Mouse (Mus musculus): ENCODE results near the gene Tceal7.
"Not testable (repeated sequence)": the region's sequence is repeated elsewhere in the genome, so short reads cannot be mapped to it uniquely, and the experiment has no call there.

Gene Tceal7

DNA sequence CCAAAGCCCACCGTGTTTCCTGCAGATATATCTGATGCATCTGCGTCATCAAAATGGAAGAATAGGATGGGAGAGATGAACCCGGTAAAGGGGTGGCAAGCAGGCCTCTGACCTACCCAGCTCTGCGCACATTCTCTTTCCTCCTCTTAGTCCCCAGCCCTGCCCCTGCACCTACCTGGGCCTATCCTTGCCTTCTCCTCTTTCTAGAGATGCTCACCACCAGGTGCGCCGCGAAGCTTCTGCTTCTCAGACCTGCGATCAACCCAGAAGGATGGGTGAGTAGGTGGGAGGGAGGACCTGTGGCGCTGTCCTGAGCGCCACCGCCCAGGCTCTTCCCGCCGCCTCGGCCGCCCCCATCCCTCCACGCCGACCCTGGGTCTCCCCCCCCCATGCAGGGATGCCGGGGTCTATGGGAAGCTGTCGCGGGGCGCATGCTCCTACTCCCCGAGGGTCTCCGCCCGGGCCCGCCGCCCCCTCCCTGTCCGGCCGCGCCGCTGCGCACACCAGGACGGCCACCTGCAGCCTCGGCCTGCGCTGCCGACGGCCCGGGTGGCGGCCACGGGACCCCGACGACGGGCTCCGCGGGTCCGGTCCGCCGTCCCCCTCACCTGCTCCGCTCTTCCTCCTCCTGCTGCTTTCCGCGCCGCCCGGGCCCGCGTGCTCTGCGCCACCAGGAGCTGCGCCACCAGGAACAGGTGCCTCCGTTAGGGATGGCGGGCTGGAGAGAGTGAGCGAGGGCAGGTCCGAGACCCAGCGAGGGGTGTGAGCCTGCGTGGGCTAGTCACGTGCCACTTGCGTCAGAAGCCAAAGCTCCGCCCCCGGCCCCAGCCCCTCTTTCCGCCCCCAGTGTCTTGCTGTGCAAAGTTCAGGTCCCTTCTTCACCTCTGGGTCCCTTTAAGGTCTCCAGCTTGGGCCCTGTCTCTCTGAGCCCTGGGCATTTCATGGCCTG, at the start of gene Tceal7, which contains the start of gene Bex1:
Gene Tceal7 (plus strand): TSS at position 51 of the 949 bp plus-strand sequence.
Gene Bex1 (minus strand): TSS at position 785 of the 949 bp plus-strand sequence.
- DNase-seq (ENCODE audit: low read depth): not testable (repeated sequence)

GRCm38 (mm10) chrX:136170625-136171024, 44.0 kb upstream of the Tceal7 start:
- DNase-seq (ENCODE audit: low read depth): no peak

DNA sequence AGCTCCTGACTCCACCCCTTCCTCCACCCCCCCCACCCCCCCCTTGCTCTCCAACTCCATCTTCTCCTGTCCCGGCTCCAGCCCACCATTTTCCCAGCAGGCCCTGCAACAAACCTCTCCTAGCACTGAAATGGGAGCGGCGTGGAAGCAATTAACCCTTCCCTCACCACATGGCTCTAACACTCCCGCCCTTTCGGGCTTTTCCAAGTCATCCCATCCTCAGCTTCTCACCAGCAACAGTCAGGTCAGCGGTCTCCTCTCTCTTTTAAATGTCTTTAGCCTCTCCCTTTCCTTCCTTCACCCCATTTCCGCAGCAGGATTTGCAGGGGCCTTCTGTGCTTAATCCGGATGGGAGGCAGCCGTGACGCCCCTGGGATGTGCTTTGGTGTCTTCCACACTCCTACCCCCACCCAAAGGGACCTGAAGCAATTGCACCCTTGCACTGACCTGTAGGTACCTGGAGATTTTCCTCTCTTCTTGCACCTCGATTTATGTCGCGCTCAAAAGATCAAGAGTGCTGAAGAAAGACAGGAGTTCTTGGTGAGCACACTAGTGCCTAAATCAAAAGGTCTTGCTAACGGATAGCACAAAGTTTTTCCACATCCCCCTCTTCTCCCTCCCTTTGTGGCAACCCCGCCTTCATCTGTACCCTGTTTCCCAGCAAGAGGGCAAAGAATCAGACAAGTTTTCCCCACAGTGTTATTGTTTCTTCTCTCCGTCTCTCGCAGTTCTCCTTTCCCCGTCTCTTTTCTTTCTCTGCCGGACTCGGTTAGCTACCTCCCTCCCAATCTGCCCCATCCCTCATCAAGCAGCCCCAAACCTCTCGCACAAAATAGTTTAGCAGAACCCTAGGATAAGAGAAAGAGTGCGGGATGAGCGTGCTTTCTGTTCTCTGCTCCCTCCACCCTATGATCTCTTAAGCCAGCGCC, 43.1 kb upstream of the Tceal7 start:
- peak; percentile 30 for DNase-seq (ENCODE audit: low read depth)

GRCm38 (mm10) chrX:136172118-136172551, 42.4 kb upstream of the Tceal7 start, which contains the start of gene Tceal8:
Gene Tceal8 (minus strand): TSS chrX:136172342.
- peak; percentile 74 for DNase-seq (ENCODE audit: low read depth)

DNA sequence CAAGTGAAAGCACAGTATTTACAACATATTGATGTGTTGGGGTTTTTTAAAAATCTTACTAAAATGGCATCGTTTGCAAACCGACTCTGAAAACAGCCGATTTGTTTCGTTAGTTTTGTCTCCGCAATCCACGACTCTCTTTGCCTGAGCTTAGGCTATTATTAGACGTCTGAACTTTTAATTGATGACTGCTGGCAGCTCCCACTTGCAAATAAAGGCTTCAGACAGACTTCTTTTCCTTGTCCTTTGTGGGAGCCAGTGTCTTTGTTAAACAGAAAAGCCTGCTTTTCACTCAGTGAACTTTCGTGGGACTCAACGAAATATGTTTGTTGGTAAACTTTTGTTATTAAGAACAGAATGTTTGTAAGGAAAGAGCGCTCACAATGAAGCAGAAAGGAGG, 41.8 kb upstream of the Tceal7 start:
- no peak for DNase-seq (ENCODE audit: low read depth)

GRCm38 (mm10) chrX:136180897-136181553, 33.6 kb upstream of the Tceal7 start:
- DNase-seq (ENCODE audit: low read depth): no peak

- DNase-seq (ENCODE audit: low read depth): no peak
These were observed 31.5 kb upstream of the Tceal7 start for GRCm38 (mm10) chrX:136183107-136183506.

- no peak for DNase-seq (ENCODE audit: low read depth)
These were observed 19.2 kb upstream of the Tceal7 start for GRCm38 (mm10) chrX:136195193-136195944.

DNA sequence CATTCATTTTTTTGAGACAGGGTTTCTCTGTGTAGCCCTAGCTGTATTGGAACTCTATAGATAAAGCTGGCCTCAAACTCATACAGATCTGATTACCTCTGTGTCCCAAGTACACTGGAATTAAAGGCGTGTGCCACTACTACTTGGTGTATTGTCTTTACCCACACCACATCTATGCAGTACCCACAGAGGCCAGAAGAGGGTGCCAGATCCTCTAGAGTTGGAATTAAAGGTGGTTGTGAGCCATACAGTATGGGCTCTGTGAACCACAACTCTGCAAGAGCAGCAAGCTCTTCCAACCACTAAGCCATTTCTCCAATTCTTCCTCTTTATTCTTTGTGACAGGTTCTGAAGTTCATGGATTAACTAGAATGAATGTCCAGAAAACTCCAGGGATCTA, 17.7 kb upstream of the Tceal7 start:
- DNase-seq (ENCODE audit: low read depth): no peak

DNA sequence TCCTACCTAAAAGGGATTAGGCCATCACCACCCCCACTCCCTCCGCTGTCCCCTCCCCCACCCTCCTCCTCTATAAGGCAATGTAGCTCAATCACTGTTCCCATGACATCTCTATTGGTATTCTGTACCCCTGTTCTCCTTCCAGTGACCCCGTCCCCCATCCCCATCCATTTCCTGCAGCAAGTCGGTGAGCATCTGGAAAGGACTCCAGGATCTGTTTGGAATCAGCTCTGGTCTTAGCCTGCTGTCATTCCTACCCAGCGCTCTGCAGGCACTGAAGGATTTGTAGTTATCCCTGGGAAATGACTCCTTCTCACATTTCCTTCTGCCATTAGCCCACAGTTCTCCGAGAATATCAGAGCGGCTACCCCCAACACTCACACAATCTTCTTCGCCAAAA, 11.3 kb upstream of the Tceal7 start:
- no peak for DNase-seq (ENCODE audit: low read depth)

GRCm38 (mm10) chrX:136203664-136204066, 10.9 kb upstream of the Tceal7 start, which contains the start of gene Tceal5:
Gene Tceal5 (minus strand): TSS chrX:136203876.
- DNase-seq (ENCODE audit: low read depth): no peak

- no peak for DNase-seq (ENCODE audit: low read depth)
These were observed 10.2 kb upstream of the Tceal7 start for GRCm38 (mm10) chrX:136204406-136204805.

- no peak for DNase-seq (ENCODE audit: low read depth)
These were observed 1.2 kb upstream of the Tceal7 start for GRCm38 (mm10) chrX:136213396-136213795.

DNA sequence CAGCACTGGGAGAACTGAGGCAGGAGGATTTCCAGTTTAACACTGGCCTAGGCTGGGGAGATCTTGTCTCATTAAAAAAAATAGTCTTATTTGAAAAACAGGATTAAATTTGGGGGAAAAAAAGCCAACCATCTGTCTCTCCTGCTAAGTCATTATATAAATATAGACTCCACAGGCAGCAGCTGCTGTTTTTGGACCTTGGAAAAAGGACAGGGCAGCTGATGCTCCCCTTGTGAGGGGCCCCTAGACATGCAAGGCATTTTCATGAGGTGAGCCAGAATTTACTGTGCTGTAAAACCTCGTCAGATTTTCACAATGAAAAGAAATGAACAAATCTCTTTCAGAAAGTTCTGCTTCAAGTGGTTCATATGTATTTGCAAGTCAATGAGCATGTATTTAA, 1.7 kb downstream of the Tceal7 start:
- DNase-seq (ENCODE audit: low read depth): no peak

GRCm38 (mm10) chrX:136223714-136224113, 9.1 kb downstream of the Tceal7 start:
- DNase-seq (ENCODE audit: low read depth): no peak

- no peak for DNase-seq (ENCODE audit: low read depth)
These were observed 13.2 kb downstream of the Tceal7 start for GRCm38 (mm10) chrX:136227768-136228167.

GRCm38 (mm10) chrX:136238118-136238517, 23.5 kb downstream of the Tceal7 start:
- DNase-seq (ENCODE audit: low read depth): peak; percentile 7

DNA sequence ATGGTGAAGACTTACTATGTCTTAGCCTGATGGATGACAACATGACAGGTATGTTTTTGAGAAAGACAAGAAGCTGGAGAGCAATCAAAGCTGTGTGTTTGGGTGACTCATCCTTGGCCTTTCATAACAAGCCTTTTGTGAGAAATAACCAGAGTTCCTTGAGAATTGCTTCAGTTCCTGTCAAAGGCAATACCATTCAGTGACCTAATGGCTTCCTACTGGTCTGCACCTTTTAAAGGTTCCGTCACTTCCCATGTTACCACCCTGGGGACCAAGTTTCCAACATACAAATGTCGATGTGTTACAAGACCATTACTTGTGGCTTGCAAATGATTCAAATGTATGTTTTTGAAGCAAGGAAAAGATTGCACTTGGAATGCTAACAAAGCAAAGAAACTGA, 28.6 kb downstream of the Tceal7 start:
- no peak for DNase-seq (ENCODE audit: low read depth)

DNA sequence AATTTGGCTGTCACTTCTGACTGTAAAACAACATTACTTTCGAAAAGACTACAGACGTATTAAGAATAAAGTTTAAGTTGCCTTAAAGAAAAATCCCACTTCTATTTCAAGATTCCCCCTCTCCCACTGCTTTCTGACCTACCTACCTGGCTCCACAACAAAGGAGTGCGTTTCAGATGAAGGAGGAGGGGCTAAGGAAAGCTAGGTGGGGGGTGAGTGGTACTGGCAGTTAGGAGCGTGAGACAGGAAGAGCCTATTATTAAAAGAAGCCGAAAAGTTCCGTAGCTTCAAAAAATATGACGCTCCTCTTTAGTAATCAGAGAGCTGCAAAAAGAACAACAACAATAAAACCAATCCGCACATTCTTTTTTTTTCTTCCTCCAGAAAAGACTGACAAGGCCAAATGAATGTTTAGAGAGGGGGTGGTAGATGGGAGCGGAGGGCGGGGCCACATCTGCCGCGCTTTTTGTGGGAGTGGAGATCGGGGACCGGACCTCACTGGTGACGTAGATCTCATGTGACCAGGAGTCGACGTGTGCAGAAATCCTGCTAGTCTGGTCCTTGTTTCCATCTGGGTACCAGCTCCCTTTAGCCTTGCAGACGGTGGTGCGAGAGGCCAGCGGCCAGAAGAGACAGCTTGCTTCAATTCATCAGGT, 30.1 kb downstream of the Tceal7 start, which contains the start of gene Tceal9:
Gene Tceal9 (plus strand): TSS at position 506 of the 656 bp plus-strand sequence.
- peak; percentile 58 for DNase-seq (ENCODE audit: low read depth)

GRCm38 (mm10) chrX:136245521-136246071, 31.0 kb downstream of the Tceal7 start:
- DNase-seq (ENCODE audit: low read depth): no peak
